Mouse (Mus musculus) urinary bladder, postnatal 36 days (tissue): ENCODE data around the gene Gm44973.

Source experiments
- DNase-seq, 2 experiments: peaks; one replicate each; pipeline ENCODE4 v3.0.0; 2022; ENCODE audit warnings: low spot score in 2 of 2, mixed read lengths in 1 of 2

The Gm44973 gene

DNA sequence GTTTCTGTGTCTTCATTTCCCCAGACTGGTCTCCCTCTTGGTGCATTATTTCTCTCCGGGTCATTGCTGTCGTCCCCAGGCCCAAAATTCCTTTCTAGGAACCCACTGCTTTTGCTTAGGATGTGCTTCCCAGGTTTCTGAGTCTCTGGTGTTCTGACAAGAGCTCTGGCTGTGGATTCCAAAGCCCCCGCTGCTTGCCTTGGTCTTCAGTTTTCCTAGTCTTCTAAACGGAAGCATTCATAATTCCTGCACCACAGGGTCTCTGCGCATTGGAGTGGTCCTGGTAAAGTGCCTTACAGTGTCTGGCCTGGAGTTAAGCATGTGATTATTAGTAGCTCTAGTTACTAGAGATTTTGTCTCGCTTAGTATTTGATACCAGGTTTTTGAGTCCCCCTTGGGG, 65.5 kb downstream of the Gm44973 start:
- no peak for DNase-seq

DNA sequence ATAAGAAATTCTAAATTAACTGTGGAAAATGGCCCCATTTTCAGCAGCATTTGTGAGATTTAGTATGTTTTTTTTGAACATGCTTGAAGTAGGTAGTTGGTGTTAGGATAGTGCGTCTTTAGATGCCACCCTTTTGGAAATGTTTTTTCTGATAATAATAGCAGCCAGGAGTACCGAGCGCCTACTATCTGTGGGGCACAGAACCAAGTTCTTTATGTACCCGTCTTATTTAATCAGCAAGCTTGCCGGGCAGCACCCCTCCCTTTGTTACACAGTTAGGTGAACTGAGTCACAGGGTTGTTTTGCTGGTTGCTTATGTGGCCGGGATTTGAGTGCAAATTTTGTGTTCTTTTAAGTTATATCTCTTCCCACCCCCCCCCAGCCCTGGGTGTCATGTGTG, 65.9 kb downstream of the Gm44973 start:
- no peak for DNase-seq

- DNase-seq = no peak
Measured at GRCm38 (mm10) chr7:5081939-5082338, 66.6 kb downstream of the Gm44973 start.
